Mouse (Mus musculus): ENCODE data around the gene AU040320.

GRCm38 (mm10) chr4:126838799-126839198 is 85.5 kb downstream of the AU040320 start:
- no peak for TF ChIP-seq CTCF (IDR thresholded peaks at IDR 0.05; ENCODE audit: control insufficient read depth, insufficient read depth, insufficient read length)
- no peak for TF ChIP-seq MYOD1 (IDR thresholded peaks at IDR 0.05; ENCODE audit: control insufficient read depth, insufficient read length, low read depth)
- TF ChIP-seq CEBPB (IDR thresholded peaks at IDR 0.05; ENCODE audit: low read depth) = no peak
- no peak for TF ChIP-seq MYOG (IDR thresholded peaks at IDR 0.05; ENCODE audit: control insufficient read depth, extremely low read depth, insufficient read length)
- no peak for TF ChIP-seq USF1 (IDR thresholded peaks at IDR 0.05; ENCODE audit: low read depth)
- no peak for TF ChIP-seq MAX (IDR thresholded peaks at IDR 0.05)

All from C2C12 (cell line).